Mouse (Mus musculus) kidney, postnatal 0 days (tissue): ENCODE measurements at regions not wholly inside any gene's neighbourhood (a gene's known extent, or its start where the extent isn't known, plus 50 kb on each side); places are given as distances from the start of the nearest gene placed in this dataset.

Experiments
- ATAC-seq: fragments of 200-750 bp; cut with Nextera tagmentation; replicated peaks from 2 replicates; pipeline ENCODE4 v1.8.0; 2017; ENCODE audit warnings: low read depth, moderate number of reproducible peaks, moderate TSS enrichment, moderate library complexity; ENCODE audit not compliant: low FRiP score
- DNase-seq: peaks from one replicate; pipeline ENCODE4 v3.0.0-alpha.2; 2016; ENCODE audit warnings: low spot score
- H3K27ac ChIP-seq: fragments of 300-500 bp; sonication (generic); 2 replicates; pipeline ENCODE4 v1.5.1; 2014; ENCODE audit warnings: mild to moderate bottlenecking
- H3K27me3 ChIP-seq: fragments of 300-500 bp; sonication (generic); 2 replicates; pipeline ENCODE4 v1.6.1; 2014; ENCODE audit warnings: low read length, mixed read lengths; ENCODE audit not compliant: insufficient read depth
- H3K36me3 ChIP-seq: fragments of 300-500 bp; sonication (generic); 2 replicates; pipeline ENCODE4 v1.6.1; 2014; ENCODE audit warnings: low read length, mixed read lengths; ENCODE audit not compliant: insufficient read depth
- H3K4me1 ChIP-seq: fragments of 300-500 bp; sonication (generic); replicated peaks from 2 replicates; pipeline ENCODE4 v1.6.1; 2014; ENCODE audit warnings: antibody characterized with exemption, low read length, mixed read lengths; ENCODE audit not compliant: insufficient read depth
- H3K4me2 ChIP-seq: fragments of 300-500 bp; sonication (generic); 2 replicates; pipeline ENCODE4 v1.6.1; 2014; ENCODE audit warnings: mild to moderate bottlenecking, low read length, moderate library complexity, mixed read lengths
- H3K4me3 ChIP-seq: fragments of 300-500 bp; sonication (generic); replicated peaks from 2 replicates; pipeline ENCODE4 v1.5.1; 2014; ENCODE audit warnings: low read depth, low read length
- H3K9ac ChIP-seq: fragments of 300-500 bp; sonication (generic); 2 replicates; pipeline ENCODE4 v1.6.1; 2014; ENCODE audit warnings: low read depth, low read length
- H3K9me3 ChIP-seq: fragments of 300-500 bp; sonication (generic); replicated peaks from 2 replicates; pipeline ENCODE4 v1.6.1; 2016; ENCODE audit warnings: low read length, inconsistent platforms, mixed read lengths
- CTCF ChIP-seq: IDR thresholded peaks from 2 replicates; pipeline ENCODE4 v1.5.1; 2016; ENCODE audit warnings: antibody characterized with exemption, low read depth, mild to moderate bottlenecking, moderate library complexity
- WGBS: fragments of 180-500 bp; shearing (Covaris S2); extraction: QIAGEN DNeasy Blood & Tissue Kit; methylation state at CpG from one replicate; pipeline ENCODE4 v1.1.7; 2014; 5-methylcytosine and 5-hydroxymethylcytosine counted together

DNA sequence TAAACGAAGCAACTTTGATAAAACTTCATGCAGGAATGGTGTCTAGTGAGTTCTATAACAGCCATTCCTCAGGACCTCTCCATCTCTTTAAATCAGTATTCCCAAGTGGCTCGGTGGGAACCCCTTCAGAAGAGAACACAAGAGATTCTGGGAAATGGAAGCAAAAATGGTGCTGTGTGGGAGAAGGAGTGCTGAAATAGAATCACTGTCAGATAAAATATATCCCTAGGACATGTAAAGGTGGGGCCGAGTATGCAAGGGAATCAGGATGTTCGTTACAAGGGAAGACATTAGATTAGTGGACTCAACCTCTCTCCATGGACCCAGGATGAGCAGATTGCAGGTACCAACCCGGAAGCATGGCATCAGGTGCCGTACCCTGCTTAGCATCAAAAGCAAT lies 1076.1 kb downstream of the Synb start:
- Histone ChIP-seq H3K4me3 (no peak overlapping the region), H3K27me3 (no peaks in the 10 kb centered on the region), H3K27ac (no peak overlapping the region), H3K9me3 (no peaks in the 10 kb centered on the region), H3K4me1 (no peaks in the 10 kb centered on the region), H3K4me2 (no peak overlapping the region), H3K36me3 (no peaks in the 10 kb centered on the region), H3K9ac (no peak overlapping the region)
- DNase-seq = no peak
- 77% methylated on average over 6 of the region's 6 CpGs for WGBS
- no peak for TF ChIP-seq CTCF
- no peak for ATAC-seq

DNA sequence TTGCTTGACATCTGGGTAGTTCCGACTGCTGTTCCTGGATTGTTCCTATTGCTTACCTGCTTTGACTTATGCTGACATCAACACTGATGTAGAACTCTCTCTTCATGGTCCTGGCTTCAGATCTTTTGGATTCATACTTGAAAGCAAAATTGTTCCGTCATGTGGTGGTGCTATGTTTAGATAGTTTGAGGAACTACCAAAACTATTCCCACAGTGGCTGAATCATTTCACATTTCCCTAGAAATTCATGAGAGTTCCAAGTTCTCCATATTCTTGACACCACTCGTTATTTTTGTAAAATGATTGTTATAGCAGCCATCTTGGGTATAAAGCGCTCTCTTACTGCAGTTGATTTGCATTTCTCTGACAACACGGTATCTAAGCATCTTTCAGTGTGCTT lies 1080.2 kb downstream of the Synb start:
- Histone ChIP-seq H3K4me2 (no peak overlapping the region), H3K27ac (no peak overlapping the region), H3K9ac (no peak overlapping the region), H3K4me1 (no peaks in the 10 kb centered on the region), H3K4me3 (no peak overlapping the region), H3K27me3 (no peaks in the 10 kb centered on the region), H3K9me3 (no peaks in the 10 kb centered on the region), H3K36me3 (no peaks in the 10 kb centered on the region)
- DNase-seq = no peak
- 91% methylated on average over 5 of the region's 5 CpGs for WGBS
- no peak for ATAC-seq
- no peak for TF ChIP-seq CTCF

DNA sequence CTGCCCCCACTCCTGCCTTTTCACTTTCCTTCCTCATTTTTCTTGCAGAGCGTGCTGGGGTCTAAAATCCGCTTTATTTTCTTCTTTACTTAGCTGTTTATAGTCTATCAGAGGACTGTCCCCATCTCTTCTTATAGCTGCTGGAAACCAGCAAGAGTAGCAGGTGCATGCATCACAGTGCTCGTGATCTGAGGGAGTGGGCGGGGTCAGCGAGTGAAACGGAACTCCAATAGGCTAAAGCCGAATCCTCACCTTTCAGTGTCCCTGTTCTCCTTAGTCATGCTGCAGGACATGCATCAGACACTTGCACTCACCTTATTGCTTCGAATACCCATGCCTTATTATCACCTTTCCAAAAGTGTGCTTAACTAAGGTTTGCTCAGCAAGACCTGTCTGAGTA lies 1095.3 kb downstream of the Synb start:
- Histone ChIP-seq H3K27ac (no peak overlapping the region), H3K9me3 (no peaks in the 10 kb centered on the region), H3K4me3 (no peak overlapping the region), H3K36me3 (no peaks in the 10 kb centered on the region), H3K27me3 (no peaks in the 10 kb centered on the region), H3K4me2 (no peak overlapping the region), H3K4me1 (no peaks in the 10 kb centered on the region), H3K9ac (no peak overlapping the region)
- no peak for TF ChIP-seq CTCF
- 7% methylated on average over 8 of the region's 8 CpGs for WGBS
- DNase-seq (no peak), ATAC-seq (no peak)

DNA sequence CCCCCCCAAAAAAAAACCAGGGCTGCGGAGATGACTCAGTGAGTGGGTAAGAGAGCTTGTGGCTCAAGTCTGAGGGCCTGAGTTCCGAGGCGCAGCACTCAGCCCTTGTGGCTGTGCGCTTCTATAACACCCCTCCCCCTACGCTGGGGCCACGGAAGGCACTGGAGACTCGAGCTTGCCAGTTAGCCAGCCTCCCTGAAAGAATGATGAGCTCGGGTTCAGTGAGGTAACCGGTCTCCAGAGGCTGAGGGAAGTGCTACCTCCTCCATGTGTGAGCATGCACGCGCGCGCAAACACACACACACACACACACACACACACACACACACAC lies 1096.7 kb downstream of the Synb start:
- no peaks in the 10 kb centered on the region for H3K36me3 ChIP-seq
- no peak overlapping the region for H3K4me3 ChIP-seq
- no peak overlapping the region for H3K9ac ChIP-seq
- WGBS = 9% methylated on average over 13 of the region's 13 CpGs
- no peak overlapping the region for H3K27ac ChIP-seq
- no peaks in the 10 kb centered on the region for H3K4me1 ChIP-seq
- no peaks in the 10 kb centered on the region for H3K27me3 ChIP-seq
- DNase-seq = peak; percentile 38
- no peak for TF ChIP-seq CTCF
- no peaks in the 10 kb centered on the region for H3K9me3 ChIP-seq
- no peak overlapping the region for H3K4me2 ChIP-seq
- ATAC-seq = no peak

DNA sequence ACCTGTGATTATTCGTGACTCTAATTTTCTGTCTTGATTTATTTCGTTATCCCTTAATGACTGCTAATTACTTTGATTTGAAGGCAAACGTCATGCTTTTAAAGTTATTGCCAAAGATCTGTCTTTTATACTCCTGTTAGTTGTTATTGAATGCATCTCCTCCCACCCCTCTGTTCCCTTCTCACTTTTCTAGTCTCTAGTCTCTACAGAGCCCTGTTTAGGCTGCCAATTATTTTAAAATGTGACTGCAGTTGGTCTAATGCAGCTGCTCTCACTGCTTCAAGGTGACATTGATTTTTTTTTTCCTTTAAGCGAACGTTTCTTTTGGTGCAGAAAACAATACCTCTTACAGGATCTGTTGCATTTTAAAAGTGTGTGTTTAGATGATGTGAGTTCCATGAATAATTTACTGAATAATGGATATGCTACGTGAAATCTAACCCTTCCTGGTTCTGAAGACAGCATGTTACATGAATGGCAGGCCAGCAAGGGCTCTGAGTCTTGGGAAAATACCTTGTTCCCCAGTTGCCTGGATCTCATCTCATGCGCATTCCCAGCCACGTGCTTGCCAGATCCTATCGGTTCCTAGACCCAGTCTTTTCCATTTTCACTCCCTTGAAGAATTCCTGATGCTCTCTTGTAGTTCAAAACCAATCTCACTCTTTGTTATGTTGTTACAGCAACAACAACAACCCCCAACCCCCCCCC lies 1097.2 kb downstream of the Synb start:
- Histone ChIP-seq H3K27me3 (no peaks in the 10 kb centered on the region), H3K4me1 (no peaks in the 10 kb centered on the region), H3K36me3 (no peaks in the 10 kb centered on the region), H3K27ac (no peak overlapping the region), H3K9me3 (no peaks in the 10 kb centered on the region), H3K4me2 (no peak overlapping the region), H3K9ac (no peak overlapping the region), H3K4me3 (no peak overlapping the region)
- DNase-seq = no peak
- 21% methylated on average over 9 of the region's 9 CpGs for WGBS
- TF ChIP-seq CTCF = no peak
- no peak for ATAC-seq

DNA sequence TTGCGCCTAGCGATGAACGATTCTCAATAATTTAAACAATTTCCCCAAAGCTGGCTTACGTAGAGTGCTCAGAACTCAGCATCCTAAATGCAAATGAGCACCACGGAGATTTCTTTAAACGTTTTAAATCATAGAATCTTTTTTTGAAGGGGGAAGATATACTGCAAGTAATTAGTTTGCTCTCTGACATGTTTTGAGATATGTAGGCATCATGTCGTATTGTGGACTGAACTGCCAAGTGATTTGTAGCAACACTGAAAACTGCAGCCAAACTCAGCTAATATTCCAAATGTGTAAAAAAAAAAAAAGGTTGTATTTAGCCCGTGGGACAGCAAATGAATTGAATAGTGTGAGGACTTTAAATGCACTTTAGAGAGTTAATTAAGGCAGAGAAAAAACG lies 1097.9 kb downstream of the Synb start:
- Histone ChIP-seq H3K36me3 (no peaks in the 10 kb centered on the region), H3K27me3 (no peaks in the 10 kb centered on the region), H3K4me1 (no peaks in the 10 kb centered on the region), H3K4me3 (no peak overlapping the region), H3K9ac (no peak overlapping the region), H3K9me3 (no peaks in the 10 kb centered on the region), H3K4me2 (no peak overlapping the region), H3K27ac (no peak overlapping the region)
- no peak for ATAC-seq
- TF ChIP-seq CTCF = no peak
- WGBS = 69% methylated on average over 9 of the region's 9 CpGs
- no peak for DNase-seq

DNA sequence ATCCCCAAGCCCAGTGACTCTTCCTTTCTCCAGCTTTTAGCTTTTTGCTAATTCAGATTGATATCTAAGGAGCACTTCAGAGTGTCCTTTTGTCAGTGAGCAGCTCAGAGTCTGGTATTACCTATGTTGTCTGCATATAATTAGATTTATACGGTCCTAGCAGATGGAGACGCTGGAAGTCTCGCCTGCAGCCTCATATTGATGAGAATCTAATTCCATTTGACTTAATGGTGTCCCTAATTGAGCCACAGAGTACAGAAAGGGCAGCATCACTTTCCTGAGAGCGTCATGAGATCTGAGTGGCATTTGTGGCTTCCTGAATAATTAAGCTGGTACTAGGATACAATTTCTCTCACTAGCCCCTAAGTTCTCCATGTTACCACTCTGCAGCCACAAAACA lies 1104.2 kb downstream of the Synb start:
- H3K4me2 ChIP-seq = no peak overlapping the region
- no peaks in the 10 kb centered on the region for H3K4me1 ChIP-seq
- no peak overlapping the region for H3K27ac ChIP-seq
- WGBS = 60% methylated on average over 4 of the region's 4 CpGs
- DNase-seq (no peak), ATAC-seq (no peak)
- no peak overlapping the region for H3K9ac ChIP-seq
- no peaks in the 10 kb centered on the region for H3K36me3 ChIP-seq
- no peak for TF ChIP-seq CTCF
- H3K4me3 ChIP-seq = no peak overlapping the region
- no peaks in the 10 kb centered on the region for H3K27me3 ChIP-seq
- no peaks in the 10 kb centered on the region for H3K9me3 ChIP-seq
